Mouse (Mus musculus): ENCODE results near the gene Gm42417. TPM values are rescaled to one million over a fixed set of nuclear protein-coding genes. Genes with fewer than 3 reads are reported as not detected.

Gm42417 gene
- polyA plus RNA-seq, 1 experiment from 2014 or later, result 0.50 TPM

DNA sequence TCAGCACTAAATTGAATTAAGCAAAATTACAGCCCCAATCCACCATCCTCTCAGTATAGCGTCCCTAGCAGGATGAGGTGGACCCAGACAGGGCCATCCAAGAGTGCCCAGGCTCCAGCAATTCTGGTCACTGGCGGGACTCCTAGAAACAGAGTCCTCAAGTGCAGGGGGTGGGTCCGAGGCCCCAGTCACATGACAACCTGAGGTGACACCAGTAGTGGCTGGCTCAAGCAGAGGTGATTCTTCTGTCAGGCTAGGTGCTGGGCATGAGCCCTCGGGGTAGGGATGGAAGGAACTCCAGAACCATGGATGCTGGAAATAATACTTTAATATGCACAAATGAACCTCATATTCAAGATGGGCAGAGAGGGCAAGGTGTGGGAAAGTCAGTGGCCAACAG lies 23.2 kb upstream of the Gm42417 start:
- H3K4me3 ChIP-seq (replicated peaks), result no peak overlapping the region
- no peak overlapping the region for H3K27ac ChIP-seq
- no peak for ATAC-seq (ENCODE audit: low FRiP score)
- peaks cover 16% of the 10 kb centered on the region for H3K4me1 ChIP-seq
- H3K27me3 ChIP-seq, result peaks cover 33% of the 10 kb centered on the region
- 71% methylated on average over 4 of the region's 4 CpGs for WGBS
- H3K36me3 ChIP-seq (replicated peaks), result no peaks in the 10 kb centered on the region
- H3K4me2 ChIP-seq, result no peak overlapping the region
- no peaks in the 10 kb centered on the region for H3K9me3 ChIP-seq
- no peak overlapping the region for H3K9ac ChIP-seq

DNA sequence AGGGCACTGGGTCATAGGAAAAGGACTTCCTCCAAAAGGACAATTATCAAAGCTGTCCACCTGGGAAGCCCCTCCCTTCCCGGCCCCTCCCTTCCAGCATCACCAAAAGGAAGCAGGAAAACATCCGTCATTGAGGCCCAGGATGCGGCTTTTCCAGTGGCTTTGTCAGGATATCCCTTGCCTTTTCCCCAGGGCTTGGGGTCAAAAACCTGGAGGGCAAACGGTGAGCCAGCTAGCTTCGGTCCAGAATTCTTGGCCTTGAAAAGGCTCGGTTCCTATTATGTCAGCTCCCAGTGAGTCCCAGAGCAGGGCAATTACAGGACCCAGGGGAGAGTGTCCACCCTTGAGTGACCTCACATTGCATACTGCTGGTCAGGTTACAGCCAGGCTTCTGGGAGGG lies 21.7 kb upstream of the Gm42417 start:
- Histone ChIP-seq H3K9me3 (no peaks in the 10 kb centered on the region), H3K4me1 (peaks cover 12% of the 10 kb centered on the region), H3K4me2 (no peak overlapping the region), H3K4me3 (replicated peaks) (no peak overlapping the region), H3K36me3 (replicated peaks) (no peaks in the 10 kb centered on the region), H3K27me3 (peaks cover 33% of the 10 kb centered on the region), H3K27ac (no peak overlapping the region), H3K9ac (no peak overlapping the region)
- WGBS, result 57% methylated on average over 6 of the region's 6 CpGs
- no peak for ATAC-seq (ENCODE audit: low FRiP score)

DNA sequence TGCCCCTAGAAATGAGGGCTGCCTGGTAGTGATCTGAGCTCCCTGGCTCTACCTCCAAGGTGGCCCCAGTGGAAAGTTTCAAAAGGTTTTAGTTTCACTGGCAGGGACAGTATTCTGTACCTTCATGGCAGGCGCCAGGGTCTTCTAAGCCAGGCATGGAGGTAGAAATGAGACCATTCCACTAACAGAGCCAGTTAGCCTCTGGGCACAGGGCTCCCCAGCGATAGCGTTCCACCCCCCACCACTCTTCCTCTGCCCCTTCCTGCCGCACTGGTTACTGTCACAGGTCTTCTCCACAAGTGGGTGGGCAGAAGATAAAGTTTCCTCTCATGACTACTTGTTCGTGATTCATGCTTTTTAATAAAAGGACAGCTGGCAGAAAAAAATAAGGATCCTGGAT lies 20.7 kb upstream of the Gm42417 start:
- no peak for ATAC-seq (ENCODE audit: low FRiP score)
- Histone ChIP-seq H3K27ac (no peak overlapping the region), H3K4me1 (peaks cover 23% of the 10 kb centered on the region), H3K36me3 (replicated peaks) (peaks cover 7% of the 10 kb centered on the region), H3K4me3 (replicated peaks) (no peak overlapping the region), H3K4me2 (no peak overlapping the region), H3K9ac (no peak overlapping the region), H3K27me3 (peaks cover 33% of the 10 kb centered on the region), H3K9me3 (no peaks in the 10 kb centered on the region)
- WGBS, result 66% methylated on average over 5 of the region's 5 CpGs

DNA sequence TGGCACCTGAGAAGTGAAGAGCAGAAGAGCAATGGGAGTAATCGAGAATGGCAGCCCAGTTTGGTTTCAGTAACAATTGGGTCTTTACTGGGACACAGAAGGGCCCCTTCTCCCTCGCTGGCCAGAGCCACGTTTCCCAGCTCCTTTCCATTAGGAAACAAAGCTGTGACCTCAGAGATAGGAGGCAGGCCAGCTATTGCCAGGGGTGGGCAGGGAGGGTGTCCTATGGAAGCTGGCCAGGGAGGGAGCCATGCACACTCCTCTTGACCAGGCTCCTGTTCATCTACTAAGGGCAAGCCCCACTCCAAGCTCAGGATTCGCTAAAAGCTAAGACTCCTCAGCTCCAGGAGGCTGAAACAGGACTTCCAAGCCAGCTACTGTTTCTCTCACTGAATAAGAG lies 20.0 kb upstream of the Gm42417 start:
- Histone ChIP-seq H3K27ac (no peak overlapping the region), H3K27me3 (peaks cover 28% of the 10 kb centered on the region), H3K4me1 (peaks cover 29% of the 10 kb centered on the region), H3K4me2 (peak overlapping the region; percentile 99), H3K9me3 (no peaks in the 10 kb centered on the region), H3K36me3 (replicated peaks) (peaks cover 13% of the 10 kb centered on the region), H3K4me3 (replicated peaks) (no peak overlapping the region), H3K9ac (no peak overlapping the region)
- ATAC-seq (ENCODE audit: low FRiP score), result no peak
- WGBS, result 6% methylated on average over 4 of the region's 4 CpGs

DNA sequence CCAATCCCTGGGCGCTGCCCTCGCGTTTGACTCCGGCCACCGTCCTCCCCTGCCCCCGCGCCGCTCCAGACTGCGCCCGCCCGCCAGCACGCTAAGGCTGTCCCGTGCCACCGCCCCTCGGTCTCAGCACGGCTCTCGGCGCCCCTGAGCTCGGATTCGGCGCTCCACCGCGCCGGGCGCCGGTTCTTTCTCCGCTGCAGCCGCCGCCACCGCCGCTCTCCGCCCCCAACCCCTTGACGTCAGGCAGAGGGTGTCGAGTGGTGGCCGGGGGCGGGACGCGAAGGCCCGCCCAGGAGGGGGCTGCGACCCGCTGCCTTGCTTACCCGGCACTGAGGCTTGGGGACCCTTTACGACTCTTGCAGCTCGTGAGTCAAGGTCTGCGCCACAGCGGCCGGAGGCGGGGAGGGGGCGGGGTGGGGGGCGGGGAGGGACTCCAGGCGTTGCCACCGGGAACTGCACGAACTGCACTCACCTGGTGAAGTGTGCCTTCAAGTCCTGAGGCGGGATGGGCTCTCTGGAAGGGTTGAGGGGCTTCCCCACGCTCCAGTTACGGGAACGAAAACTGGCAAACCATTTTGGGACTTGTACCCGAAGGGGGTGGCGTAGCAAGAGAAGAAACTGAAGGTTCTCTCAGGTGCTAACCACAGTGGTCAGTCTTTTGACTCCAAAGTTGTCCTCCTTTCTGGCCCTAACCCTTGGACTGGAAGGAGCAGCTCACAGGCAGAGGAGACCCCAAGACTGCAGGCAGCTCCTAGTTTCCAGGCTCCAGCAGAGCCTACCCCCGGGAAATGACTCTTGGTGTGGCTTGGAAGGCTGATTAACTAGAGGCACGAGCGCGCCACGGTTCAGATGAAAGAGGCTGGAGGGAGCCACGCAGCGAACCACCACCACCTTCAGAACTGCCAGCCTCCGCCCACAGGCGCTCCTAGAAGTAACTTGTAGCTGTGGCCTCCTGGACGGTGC lies 19.1 kb upstream of the Gm42417 start, which contains the start of gene Sema4c:
TSS of gene Sema4c (minus strand) at position 319 of the 963 bp plus-strand sequence.
- peak within 1 kb of the TSS; percentile 99 for H3K4me2 ChIP-seq
- H3K4me3 ChIP-seq (replicated peaks), result peak within 1 kb of the TSS; percentile 96
- peak within 1 kb of the TSS; percentile 98 for H3K27ac ChIP-seq
- H3K36me3 ChIP-seq (replicated peaks), result peaks cover 23% of the 10 kb centered on the region
- ATAC-seq (ENCODE audit: low FRiP score), result peak; percentile 70
- H3K4me1 ChIP-seq, result peaks cover 33% of the 10 kb centered on the region
- H3K9me3 ChIP-seq, result no peaks in the 10 kb centered on the region
- peak within 1 kb of the TSS; percentile 92 for H3K9ac ChIP-seq
- peaks cover 25% of the 10 kb centered on the region for H3K27me3 ChIP-seq
- under 1% methylated on average over 69 of the region's 69 CpGs for WGBS

DNA sequence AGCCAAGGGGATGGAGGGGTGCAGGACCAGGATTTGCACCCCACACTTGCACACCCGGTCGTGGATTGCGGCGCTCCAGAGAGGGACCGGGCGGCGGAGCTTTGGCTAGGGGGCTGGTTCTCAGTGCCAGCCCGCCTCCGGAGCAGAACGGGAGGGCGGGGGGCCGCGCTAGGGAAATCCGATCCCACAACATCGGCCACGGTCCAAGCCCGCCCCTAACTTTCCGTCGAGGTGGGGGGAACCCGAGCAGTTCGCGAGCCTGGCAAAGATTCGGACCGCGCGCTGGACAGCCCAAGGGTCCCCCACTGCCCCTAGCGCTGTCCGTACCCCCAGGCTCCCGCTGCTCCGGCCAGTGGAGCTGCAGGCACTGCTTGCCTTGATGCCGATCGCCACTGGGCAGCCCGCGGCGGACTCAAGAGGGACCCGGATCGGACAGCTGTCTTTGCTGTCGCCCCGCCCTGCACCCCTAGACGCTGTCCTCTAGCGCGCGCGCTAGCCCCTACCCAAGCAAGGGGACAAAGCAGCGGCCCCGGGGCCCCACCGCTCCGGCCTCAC lies 18.3 kb upstream of the Gm42417 start:
- WGBS, result 0% methylated on average over 45 of the region's 48 CpGs
- Histone ChIP-seq H3K4me2 (peak overlapping the region; percentile 99), H3K36me3 (replicated peaks) (peaks cover 31% of the 10 kb centered on the region), H3K9ac (peak overlapping the region; percentile 92), H3K27me3 (peaks cover 25% of the 10 kb centered on the region), H3K4me3 (replicated peaks) (peak overlapping the region; percentile 96), H3K4me1 (peaks cover 33% of the 10 kb centered on the region), H3K27ac (peak overlapping the region; percentile 98), H3K9me3 (no peaks in the 10 kb centered on the region)
- peak; percentile 57 for ATAC-seq (ENCODE audit: low FRiP score)

DNA sequence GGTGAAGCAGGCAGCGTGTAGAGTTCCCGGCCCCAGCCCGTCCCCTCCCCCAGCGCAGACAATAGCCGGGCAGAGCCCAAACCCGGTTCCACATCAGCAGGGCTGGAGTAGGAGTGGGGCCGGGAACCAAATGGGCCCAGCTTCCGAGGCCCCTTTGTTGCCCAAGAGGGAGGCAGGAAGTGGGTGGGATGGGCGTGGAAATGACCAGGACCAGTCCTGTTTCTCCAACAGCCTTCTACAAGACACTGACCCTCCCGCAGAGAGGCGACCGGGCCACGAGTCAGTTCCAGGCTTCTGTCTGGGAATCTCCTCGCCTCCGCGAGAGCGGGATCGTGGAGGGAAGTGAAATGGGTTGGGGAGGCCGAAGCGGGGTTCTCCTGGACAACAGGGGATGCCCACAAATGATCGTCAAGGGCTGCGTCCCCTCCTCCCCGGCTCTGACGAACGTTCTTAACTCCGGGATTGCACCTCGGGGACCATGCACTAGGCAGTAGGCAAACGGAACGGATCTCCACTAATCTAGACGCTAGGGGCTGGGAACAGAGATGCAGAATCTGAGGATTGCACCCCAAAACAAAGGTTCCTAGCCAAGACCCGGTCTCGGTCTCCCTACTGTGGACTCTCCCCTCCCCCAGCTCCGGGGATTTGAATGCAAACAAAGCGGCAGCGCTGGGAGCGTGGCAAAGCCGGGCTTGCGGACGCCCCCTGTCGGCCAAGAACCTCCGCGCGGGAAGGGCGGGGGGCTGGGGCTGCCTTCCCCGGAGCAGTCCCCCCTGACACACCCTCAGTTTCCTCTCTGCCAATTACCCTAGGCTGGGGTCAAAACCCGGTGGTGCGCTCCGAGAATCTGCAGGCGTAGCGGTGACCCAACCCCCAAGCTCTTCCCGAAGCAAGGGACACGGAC lies 17.6 kb upstream of the Gm42417 start:
- peak overlapping the region; percentile 92 for H3K9ac ChIP-seq
- H3K9me3 ChIP-seq, result no peaks in the 10 kb centered on the region
- H3K27me3 ChIP-seq, result peaks cover 22% of the 10 kb centered on the region
- ATAC-seq (ENCODE audit: low FRiP score), result peak; percentile 88
- WGBS, result under 1% methylated on average over 52 of the region's 52 CpGs
- peak overlapping the region; percentile 96 for H3K4me3 ChIP-seq (replicated peaks)
- H3K4me1 ChIP-seq, result peaks cover 33% of the 10 kb centered on the region
- peaks cover 38% of the 10 kb centered on the region for H3K36me3 ChIP-seq (replicated peaks)
- peak overlapping the region; percentile 98 for H3K27ac ChIP-seq
- peak overlapping the region; percentile 99 for H3K4me2 ChIP-seq

DNA sequence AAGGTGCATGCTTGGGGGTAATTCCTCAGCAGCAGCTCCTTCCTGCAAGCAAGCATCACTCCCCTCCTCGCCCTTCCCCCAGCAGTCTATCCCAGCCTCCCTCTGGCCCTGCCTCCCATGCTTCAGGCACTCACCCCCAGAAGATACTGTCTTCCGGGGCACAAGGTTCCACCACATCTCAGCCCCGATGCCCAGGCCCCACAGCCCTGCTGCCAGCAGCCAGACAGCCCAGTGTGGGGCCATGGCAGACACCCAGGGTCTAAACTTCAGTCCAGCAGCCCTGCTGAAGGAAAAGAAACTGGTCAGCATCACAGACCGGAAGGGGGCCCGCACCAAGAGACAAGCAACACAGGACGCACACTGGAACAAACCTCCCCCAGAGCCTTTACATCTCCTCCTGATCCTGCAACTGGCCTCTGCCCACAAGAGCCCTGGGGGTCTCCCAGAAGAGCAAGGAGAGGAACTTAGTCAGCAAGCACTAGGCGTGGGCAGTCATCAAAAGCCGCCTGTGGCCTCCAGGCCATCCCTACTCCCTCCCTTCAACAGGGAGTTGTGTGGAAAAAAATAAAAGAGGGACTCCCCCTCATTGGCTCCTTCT lies 16.7 kb upstream of the Gm42417 start:
- Histone ChIP-seq H3K36me3 (replicated peaks) (peaks cover 47% of the 10 kb centered on the region), H3K4me3 (replicated peaks) (peak overlapping the region; percentile 96), H3K9ac (peak overlapping the region; percentile 92), H3K27ac (peak overlapping the region; percentile 98), H3K4me1 (peaks cover 33% of the 10 kb centered on the region), H3K4me2 (peak overlapping the region; percentile 99), H3K9me3 (no peaks in the 10 kb centered on the region), H3K27me3 (peaks cover 20% of the 10 kb centered on the region)
- WGBS, result 4% methylated on average over 8 of the region's 8 CpGs
- ATAC-seq (ENCODE audit: low FRiP score), result no peak

DNA sequence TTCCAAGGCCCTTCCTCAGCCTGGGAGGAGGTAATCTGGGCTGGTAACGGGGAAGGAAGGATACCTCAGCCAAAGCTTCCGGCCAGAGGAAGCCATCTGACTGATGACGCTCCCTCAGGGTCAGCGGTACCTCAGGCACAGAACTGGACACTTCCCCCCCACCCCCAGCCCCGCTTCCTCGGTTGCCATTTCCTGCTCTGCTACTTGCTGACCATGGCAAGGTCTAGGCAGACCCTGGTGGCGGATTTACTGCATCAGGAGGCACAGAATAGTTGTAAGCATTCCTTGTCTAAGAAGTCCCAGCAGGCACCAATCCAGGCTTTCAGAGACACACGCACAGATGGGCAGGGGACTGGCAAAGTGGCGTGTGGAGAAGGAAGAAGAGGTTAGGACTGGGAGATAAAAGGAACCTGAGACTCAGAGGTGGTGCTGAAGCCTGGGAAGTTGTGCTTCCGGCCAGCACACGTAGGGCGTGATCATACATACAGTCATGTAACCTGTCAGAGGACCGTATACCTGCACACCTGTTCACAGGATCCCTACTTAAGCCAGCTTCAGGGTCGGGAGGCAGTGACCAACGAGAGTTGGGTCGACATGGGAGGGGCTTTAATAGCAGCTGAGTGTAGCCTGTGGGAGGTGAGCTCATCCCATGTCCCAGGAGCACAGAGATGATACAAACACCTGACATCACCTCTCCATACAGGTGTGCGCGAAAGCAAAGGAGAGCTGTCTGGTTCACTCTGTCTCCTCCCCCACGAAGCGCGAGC lies 15.6 kb upstream of the Gm42417 start:
- H3K9ac ChIP-seq, result peak overlapping the region; percentile 92
- H3K36me3 ChIP-seq (replicated peaks), result peaks cover 58% of the 10 kb centered on the region
- peak overlapping the region; percentile 98 for H3K27ac ChIP-seq
- H3K4me3 ChIP-seq (replicated peaks), result peak overlapping the region; percentile 96
- 84% methylated on average over 21 of the region's 21 CpGs for WGBS
- ATAC-seq (ENCODE audit: low FRiP score), result no peak
- H3K27me3 ChIP-seq, result peaks cover 11% of the 10 kb centered on the region
- H3K4me1 ChIP-seq, result peaks cover 34% of the 10 kb centered on the region
- peak overlapping the region; percentile 99 for H3K4me2 ChIP-seq
- H3K9me3 ChIP-seq, result no peaks in the 10 kb centered on the region

DNA sequence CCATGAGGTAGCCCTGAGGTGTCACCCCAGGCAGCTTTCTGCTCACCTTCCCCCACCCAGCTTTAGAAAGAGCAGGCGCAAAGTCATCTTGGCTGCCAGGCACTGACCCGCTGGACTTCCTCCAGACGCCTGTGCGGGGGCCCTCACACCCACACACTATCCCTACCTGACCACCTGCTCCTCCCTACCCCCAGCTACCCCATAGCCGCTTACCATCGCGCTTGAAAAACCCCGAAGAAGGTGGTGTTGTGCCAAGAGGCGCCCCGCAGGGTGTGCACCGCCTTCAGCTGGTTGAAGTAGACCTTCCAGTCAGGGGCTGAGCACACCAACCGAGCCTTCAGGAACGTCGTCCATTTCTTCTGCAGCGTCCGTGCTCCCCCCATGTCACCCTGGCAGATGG lies 13.3 kb upstream of the Gm42417 start:
- Histone ChIP-seq H3K4me2 (no peak overlapping the region), H3K9me3 (no peaks in the 10 kb centered on the region), H3K4me3 (replicated peaks) (no peak overlapping the region), H3K27me3 (no peaks in the 10 kb centered on the region), H3K9ac (no peak overlapping the region), H3K4me1 (peaks cover 46% of the 10 kb centered on the region), H3K27ac (no peak overlapping the region), H3K36me3 (replicated peaks) (peaks cover 76% of the 10 kb centered on the region)
- 91% methylated on average over 16 of the region's 16 CpGs for WGBS
- ATAC-seq (ENCODE audit: low FRiP score), result no peak

DNA sequence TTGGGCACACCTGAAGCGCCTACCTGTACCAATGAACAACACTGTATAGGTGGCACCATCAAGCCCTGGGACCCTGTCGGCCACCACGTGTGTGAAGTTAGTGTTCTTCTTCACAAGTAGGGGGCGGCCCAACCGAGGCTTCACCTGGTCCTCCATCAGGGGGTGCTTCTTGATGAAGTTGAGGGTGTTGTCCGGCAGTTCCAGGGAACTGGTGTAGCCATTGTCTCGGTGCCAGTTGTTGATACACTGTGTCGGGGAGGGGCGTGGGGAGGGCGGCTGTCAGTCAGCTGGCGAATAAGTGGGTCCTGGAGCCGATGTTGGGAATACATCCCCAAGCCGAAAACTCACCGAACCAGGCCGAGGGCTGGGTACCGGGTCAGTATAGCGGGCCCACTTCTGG lies 12.7 kb upstream of the Gm42417 start:
- WGBS, result 90% methylated on average over 17 of the region's 17 CpGs
- peaks cover 48% of the 10 kb centered on the region for H3K4me1 ChIP-seq
- H3K9ac ChIP-seq, result no peak overlapping the region
- no peak overlapping the region for H3K27ac ChIP-seq
- no peak overlapping the region for H3K4me3 ChIP-seq (replicated peaks)
- no peaks in the 10 kb centered on the region for H3K9me3 ChIP-seq
- H3K4me2 ChIP-seq, result no peak overlapping the region
- no peaks in the 10 kb centered on the region for H3K27me3 ChIP-seq
- no peak for ATAC-seq (ENCODE audit: low FRiP score)
- H3K36me3 ChIP-seq (replicated peaks), result peaks cover 76% of the 10 kb centered on the region

All from forebrain, embryonic 12.5 days (tissue).